Mouse (Mus musculus) right cerebral cortex, postnatal 36 days (tissue): ENCODE results near the gene Tex30.
A peak's percentile ranks its signal among the peaks of the same experiment; 100 is the strongest.

Experiments
- DNase-seq, 2 experiments: peaks; one replicate each; pipeline ENCODE4 v3.0.0; 2022; ENCODE audit warnings: low spot score in 2 of 2, mixed read lengths in 1 of 2

The Tex30 gene

GRCm38 (mm10) chr1:44042555-44042915 lies 59.7 kb downstream of the Tex30 start:
- DNase-seq: no peak

DNA sequence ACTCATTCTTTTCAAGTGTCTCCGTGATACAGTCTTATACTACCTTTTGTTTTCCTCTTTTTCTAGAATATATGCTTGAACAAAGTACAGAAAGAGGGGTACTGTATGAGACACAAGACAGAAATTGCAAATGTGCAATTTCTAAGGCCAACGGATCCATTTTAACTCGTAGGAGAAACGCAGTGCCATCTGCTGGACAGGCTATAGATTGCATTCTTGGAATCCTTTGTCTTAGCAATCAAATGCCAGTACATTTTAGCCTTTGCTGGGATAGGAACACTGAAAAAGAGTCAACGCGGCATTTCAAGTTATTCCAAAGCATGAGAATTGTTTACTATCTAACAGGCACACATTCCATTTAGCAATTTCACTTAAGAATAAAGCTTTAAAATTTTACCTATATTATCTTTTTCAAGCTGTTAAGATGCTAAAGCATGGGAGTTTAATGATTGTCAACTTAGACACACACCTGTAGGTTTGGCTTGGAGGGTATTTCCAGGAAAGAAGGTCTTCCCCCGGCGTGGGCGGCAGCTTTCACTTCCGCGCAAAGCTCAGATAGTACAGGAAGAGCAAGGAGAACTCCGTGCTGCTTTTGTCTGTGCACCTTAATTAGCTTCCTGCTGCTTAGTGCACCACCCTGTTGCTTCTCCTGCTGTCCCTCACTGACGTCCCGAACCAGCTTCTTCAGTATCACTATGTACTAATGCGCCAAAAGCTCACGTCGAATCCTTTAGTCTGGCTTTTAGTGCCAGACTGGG lies 60.3 kb downstream of the Tex30 start:
- peak; percentile 7 to 8 for DNase-seq
